Mouse (Mus musculus) heart, adult 9 months (tissue): ENCODE measurements around the gene Usp47.
A peak's percentile ranks its signal among the peaks of the same experiment; 100 is the strongest.

Source experiments
- DNase-seq, 2 experiments: peaks; one replicate each; pipeline ENCODE4 v3.0.0; 2022; ENCODE audit warnings: low spot score in 2 of 2

The Usp47 gene

GRCm38 (mm10) chr7:112023150-112023600 lies at the start of gene Usp47:
Gene Usp47 (plus strand): TSS chr7:112023504.
- peak; percentile 78 to 82 for DNase-seq

- DNase-seq: no peak
Measured at GRCm38 (mm10) chr7:111976401-111976800, 46.9 kb upstream of the Usp47 start.

DNA sequence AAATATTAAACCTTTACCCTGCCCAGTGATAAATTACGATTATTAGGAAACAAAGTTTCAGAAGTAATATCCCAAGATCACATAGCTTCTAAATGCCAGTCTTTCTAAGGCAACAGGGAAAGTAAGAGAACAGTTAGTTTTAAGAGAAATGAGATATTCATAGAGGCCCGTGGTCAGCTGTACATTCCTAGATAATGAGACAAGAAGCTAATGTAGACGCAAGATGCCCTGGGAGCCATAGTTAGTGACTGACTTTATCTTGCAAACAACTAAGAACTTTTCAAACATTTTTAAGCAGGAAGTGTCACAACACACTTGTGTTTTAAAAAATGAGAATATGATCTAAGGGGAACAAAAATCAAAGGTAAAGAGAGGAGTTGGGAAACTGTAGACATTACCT lies 45.4 kb upstream of the Usp47 start:
- DNase-seq: no peak

DNA sequence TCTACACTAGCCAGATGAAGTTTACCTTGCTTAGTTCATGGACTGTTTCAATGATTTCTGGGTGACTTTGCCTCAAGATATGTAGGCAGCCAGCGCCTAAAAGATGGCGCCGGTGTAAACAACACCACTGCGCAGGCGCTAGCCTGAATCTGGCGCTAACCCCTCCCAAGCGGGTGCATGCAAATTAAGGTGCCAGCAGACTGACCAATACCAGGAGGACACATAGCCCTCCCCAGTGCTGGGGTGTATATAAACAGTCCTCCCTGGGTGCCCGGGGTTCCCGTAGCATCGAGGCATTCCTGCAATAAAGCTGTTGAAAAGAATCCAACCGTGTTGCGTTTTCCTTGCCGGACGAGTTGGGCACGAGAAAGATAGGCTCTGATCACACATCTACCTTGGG lies 41.0 kb upstream of the Usp47 start:
- no peak for DNase-seq

GRCm38 (mm10) chr7:111984530-111984929 lies 38.8 kb upstream of the Usp47 start:
- DNase-seq: no peak

- no peak for DNase-seq
Measured at GRCm38 (mm10) chr7:111985266-111985665, 38.0 kb upstream of the Usp47 start.

- DNase-seq: no peak
Measured at GRCm38 (mm10) chr7:111986906-111987305, 36.4 kb upstream of the Usp47 start.

- DNase-seq: no peak
Measured at GRCm38 (mm10) chr7:111997441-111997840, 25.9 kb upstream of the Usp47 start.

- DNase-seq: no peak
Measured at GRCm38 (mm10) chr7:111998446-111999004, 24.8 kb upstream of the Usp47 start.

GRCm38 (mm10) chr7:111999376-111999775 lies 23.9 kb upstream of the Usp47 start:
- DNase-seq: no peak

- DNase-seq: no peak
Measured at GRCm38 (mm10) chr7:112000166-112000565, 23.1 kb upstream of the Usp47 start.

- DNase-seq: no peak
Measured at GRCm38 (mm10) chr7:112010511-112010910, 12.8 kb upstream of the Usp47 start.

- DNase-seq: no peak
Measured at GRCm38 (mm10) chr7:112010976-112011375, 12.3 kb upstream of the Usp47 start.

GRCm38 (mm10) chr7:112012102-112012501 lies 11.2 kb upstream of the Usp47 start:
- DNase-seq: peak; percentile 51 to 55

DNA sequence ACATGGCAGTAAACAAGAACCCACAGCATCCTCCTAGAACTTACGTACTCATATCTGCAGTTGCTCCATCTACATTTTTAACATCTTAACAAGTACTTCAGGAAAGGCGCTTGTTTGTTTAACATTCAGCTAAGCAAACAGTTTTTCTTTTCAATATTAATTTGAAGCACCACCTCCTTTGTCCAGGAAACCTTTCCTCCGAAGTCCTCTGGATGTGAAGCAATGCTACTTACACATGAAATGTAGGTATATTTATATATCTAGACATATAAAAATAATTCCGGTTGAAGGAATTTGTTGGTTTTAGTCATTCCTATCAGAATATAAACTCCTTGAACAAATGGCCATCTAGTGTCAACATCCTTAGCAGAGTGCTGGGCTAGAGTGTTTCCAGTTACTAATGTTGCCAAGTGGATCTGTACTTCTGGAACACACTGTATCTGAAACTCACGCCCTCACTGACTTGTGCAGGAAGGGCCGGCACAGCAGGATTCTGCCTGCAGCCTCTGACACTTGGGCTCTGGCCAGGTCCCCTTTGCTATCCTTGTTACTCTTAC lies 10.6 kb upstream of the Usp47 start:
- DNase-seq: no peak

DNA sequence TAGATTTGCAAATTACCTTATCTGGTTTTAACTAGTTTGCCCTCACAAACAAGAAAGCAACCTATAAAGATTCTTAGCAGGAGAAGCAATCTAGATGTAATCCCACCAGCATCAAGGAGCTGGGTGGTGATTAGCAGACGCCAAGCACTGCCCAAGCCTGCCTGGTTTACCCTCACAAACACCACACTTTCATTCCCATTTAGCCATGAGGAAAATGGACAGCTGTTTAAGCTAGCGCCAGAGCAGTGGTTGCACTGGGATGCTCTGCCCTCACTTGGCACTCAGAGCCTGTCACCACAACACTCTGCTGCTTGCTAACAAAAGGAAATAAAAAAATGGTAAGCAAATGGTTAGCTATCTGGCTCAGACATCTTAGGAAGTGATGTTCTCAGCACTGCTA lies 9.2 kb upstream of the Usp47 start:
- no peak for DNase-seq

- DNase-seq: no peak
Measured at GRCm38 (mm10) chr7:112022506-112023149, 676 bp upstream of the Usp47 start.

DNA sequence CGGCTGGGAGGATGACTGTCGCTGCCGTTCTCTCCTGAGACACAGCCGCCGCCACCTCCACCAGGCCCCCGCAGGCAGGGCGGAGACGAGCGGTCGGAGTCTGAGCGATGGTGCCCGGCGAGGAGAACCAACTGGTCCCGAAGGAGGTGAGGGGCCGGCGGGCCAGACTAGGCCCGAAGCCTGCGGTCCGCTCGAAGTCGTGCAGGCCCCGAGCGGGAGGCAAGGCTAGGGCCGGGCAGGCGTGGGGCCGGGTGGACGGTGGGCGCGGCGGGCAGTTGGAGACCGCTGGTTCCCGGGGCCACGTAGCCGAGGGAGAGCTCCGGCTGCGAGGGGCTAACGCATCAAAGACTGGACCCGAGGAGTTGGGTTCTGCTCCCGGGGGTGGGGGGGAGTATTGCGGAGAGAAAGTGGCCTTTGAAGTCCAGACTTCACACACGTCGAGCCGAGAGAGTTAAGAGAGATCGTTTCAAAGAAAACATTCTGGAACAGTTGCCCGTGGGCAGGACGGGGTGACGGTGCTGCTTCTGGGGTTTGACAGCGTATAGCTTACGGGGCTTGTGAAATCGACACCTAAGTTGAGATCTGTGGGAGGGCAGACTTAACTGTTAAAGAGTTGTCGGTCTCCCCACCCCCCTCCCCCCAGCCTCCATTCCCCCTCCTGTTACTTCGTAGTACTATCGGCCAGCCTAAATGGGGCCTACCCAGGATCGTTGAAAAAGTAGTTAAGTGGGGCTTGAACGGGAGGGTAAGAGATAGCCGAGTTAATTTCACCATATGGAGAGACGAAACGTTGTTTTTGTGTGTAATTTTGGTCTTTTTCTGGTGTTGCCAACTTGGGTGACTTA lies 519 bp downstream of the Usp47 start:
- no peak for DNase-seq

DNA sequence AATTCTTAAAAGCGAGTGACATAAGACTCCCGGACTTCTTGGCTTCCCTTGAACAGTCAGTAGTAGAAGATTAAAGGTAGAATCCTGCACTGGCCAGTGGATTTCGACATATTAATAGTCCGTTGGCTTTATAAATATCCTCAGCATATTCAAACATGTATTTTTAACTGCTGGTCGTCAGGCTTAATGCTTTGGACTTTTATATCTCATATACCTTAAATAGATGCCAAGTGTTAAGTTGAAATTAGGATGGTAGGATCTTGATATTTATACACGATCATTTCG lies 1.1 kb downstream of the Usp47 start:
- DNase-seq: peak in 1 of 2 experiments; percentile 27

DNA sequence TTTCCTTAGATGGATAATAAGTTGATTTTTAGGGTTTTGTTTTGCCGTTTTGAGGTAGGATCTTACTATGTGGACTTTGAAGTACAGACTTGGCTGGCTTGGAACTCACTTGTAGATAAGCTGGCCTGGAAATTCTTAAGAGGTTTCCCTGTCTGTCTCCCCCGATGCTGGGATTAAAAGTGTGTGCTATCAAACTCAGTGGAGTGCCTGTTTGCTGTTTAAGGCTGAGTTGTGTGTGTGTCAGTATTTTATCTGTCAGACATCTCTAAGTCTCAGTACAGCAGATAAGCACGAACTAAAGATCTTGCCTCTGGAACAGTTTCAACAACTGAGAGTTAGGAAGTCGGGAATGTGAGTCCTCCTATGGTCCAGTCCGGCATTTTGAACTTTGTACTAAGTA lies 1.6 kb downstream of the Usp47 start:
- DNase-seq: no peak

DNA sequence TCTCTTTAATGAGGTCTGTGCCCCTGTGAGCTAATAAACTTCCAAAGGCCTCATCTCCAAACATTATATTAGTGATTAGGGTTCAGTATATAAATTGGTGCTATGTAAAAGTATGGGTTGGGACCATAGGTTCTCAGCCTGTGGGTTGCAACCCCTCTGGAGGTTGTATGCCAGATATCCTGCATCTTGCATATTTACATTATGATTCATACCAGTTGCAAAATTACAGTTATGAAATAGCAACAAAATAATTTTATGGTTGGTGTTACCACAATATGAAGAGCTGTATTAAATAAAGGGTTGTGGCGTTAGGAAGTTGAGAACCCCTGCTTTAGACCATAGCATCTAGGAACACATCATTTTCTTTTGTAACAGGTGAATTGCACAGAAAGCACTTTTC lies 7.3 kb downstream of the Usp47 start:
- DNase-seq: no peak

DNA sequence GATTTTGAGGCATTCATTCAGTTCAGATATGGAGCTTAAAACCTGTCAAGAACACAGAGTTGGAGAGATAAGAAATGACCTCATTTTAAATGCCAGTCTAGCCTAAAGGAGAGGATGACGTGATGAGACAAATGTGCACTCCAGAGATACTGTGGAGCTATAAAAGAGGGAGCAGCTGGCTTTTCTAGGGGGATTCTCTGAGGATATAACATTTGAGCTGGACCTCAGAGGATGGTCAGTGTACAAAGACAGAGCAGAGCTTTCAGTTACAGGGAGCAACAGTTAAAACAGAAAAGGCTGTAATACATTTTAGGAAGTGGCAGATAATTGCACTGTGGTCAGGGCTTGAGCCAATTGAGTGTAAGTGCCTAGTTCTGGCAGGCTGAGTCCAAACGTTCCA lies 12.5 kb downstream of the Usp47 start:
- DNase-seq: peak; percentile 20 to 24

GRCm38 (mm10) chr7:112036636-112037035 lies 13.3 kb downstream of the Usp47 start:
- no peak for DNase-seq
